Mouse (Mus musculus) layer of hippocampus, postnatal 10 days (tissue): ENCODE results near the gene Rc3h1. TPM values are rescaled to one million over a fixed set of nuclear protein-coding genes. Genes with fewer than 3 reads are reported as not detected.
"Not testable (repeated sequence)": the region's sequence is repeated elsewhere in the genome, so short reads cannot be mapped to it uniquely, and the experiment has no call there.

Experiments used
- DNase-seq, 2 experiments: peaks; one replicate each; pipeline ENCODE4 v3.0.0; 2021; ENCODE audit warnings: low spot score in 2 of 2
- total RNA-seq, 2 experiments: library from RNA; stranded (reverse); gene quantifications; 2 replicates each; pipeline ENCODE4 v1.2.3; 2021

The Rc3h1 gene
- total RNA-seq, 2 experiments from 2014 or later: 39.9 to 40.2 TPM

DNA sequence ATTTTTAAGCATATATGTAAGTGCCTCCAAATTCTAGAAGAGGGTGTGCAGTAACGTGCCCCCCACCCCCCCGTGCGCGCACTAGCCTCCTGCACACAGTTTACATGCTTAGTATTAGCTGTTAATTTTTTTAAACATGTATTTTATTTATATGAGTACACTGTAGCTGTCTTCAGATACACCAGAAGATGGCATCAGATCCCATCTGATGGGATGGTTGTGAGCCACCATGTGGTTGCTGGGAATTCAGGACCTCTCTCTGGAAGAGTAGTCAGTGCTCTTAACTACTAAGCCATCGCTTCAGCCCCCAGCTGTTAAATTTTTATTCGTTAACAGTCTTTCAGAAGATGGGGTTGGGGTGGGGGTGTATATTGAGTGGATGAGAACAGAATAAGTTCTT, 29.3 kb downstream of the Rc3h1 start:
- DNase-seq: peak; percentile 11 to 28

DNA sequence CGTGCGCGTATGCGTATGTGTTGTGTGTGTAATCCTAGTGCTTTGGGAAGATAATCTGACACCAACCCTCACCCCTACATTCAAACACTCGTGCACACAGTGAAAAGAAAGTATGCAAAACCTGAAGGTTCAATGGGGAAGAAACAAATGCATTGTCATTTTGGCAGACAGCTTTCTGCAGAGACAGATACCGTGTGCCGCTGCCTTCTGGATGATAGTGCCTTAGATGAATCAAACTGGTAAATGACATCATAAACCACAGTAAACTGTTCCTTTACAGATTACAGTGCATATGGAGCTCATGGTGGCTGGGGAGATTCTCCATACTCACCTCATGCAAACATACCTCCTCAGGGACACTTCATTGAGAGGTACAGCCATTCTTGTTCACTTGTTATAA, 57.0 kb downstream of the Rc3h1 start:
- DNase-seq: no peak

DNA sequence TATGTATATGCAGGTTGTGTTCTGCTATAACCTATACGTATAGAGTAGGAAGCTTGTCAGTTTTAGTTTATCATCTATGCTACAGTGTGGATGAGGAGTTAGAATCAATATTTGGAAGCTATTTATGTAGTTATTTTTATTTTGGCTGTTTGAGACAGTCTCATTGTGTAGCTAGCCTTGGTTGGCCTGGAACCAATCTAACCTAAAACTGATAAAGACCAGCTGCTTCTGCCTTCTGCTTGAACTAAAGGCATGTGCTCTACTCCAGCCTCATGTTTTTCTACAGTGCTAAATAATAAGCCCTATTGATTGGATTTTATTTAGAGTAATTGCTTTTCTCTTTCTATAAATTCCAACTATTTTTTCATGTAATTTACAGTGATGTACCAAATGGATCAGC, 61.0 kb downstream of the Rc3h1 start:
- DNase-seq: no peak

DNA sequence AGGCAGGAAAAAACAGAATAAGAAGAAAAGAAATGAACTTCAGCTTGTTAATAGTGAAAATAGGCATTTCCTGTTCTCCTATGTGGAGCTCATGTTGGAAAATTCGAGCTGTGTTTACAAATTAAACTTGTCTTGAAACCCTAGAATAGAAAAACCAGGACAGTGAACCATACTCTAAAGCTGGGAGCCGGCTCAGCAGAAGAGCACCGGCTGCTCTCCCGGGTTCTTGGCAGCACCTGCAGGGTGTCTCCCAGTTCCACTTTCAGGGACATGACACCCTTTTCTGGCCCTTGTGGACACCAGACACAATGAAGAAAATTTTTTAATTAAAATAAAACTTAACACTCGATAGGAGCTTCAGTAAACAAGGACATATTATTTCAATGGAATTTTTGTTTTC, 62.4 kb downstream of the Rc3h1 start:
- DNase-seq: no peak

DNA sequence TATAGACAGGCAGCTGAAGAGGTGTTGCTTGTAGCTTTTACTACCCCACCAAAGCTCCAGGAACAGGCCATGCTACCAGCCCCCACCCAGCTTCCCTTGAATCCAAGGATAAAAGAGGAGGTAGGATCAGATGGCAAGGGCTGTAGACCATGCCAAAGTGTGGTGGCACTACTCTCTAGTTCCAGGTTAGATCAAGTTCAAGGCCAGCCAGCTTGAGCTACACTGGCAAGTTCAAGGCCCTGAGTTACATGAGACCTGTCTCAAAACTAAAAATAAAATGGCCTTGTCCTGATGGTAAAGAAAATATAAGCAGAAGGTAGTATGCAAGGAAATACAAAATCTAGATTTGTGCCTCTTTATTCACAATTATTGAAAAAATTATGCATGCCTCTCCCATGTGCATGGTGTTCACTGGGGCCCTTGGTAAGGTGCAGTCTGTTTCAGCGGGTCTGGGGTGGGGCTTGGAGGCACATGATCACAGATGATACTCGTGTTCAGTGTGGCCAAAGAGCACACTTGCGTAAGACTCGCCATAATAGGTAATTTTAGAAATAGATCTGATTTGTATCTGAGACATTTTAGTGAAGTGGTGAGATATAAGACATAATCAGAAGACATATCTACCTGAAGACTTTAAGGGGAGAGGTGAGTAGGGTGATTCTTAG, 72.0 kb downstream of the Rc3h1 start, which contains the start of gene Serpinc1:
Gene Serpinc1 (plus strand): TSS at position 515 of the 665 bp plus-strand sequence.
- no peak for DNase-seq

DNA sequence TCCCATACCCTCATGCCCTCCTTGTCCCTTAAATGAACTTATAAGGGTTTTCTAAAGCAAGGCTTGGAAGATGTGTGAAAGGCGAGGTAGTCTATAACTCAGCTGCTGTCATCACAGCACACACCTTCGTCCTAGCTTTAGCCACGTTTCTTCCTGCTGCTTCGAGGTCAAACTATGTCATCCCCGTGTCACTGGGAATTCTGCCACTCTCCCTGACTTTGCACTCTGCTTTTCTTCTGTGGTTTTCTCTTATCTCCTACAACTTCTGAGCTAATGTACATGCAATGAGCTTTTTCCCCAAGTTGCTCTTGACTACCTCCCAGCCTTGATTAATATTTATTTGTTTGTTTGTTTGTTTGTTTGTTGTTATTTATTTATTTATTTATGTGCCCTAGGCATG, 73.8 kb downstream of the Rc3h1 start:
- no peak for DNase-seq

DNA sequence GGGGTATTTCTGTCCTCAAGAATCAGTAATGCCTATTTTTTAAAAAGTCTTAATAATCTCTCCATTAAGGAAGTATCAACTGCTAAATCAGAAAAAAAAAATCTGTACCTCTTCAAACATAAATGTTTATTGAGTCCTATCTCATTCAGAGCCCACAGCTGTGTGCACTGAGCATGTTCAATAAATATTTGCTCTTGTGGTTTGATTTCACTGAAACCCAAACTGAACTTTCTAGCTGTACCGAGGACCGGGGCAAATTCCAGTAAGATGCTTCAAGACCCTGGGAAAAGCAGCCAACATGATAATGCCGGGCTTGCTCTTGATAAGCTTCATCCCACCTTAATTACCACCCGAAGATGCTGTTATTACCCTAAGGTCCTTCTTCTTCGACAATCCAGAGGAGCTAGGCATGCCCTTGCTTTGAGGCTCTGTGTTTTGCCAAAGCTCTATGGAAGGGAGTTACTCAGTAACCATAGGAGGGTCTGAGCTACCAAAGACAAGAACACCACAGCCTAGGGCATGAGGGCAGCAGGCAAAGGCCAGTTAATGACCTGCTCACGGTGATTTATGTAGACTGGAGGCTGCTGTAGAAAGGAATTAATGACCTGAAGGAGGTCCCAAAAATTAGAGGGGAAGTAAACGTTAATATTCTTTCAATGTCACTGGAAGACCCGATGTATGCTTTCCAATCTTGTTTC, 74.5 kb downstream of the Rc3h1 start:
- no peak for DNase-seq

DNA sequence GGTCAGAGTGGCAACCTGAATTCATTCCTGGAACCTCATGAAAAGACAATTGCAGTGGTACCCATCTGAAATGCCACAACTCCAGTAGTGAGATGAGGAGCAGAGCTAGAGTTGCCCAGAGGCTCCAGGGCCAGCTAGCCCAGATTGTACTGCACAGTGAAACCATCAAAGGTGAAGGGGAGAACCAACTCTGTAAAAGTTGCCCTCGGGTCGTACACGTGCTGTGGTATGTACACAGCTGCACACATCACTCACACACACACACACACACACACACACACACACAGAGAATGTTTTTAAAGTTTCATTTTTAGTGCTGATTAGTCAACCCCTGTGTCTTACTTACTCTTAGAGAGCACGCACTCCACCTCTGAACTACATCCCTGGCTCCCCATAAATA, 75.1 kb downstream of the Rc3h1 start:
- DNase-seq: no peak

DNA sequence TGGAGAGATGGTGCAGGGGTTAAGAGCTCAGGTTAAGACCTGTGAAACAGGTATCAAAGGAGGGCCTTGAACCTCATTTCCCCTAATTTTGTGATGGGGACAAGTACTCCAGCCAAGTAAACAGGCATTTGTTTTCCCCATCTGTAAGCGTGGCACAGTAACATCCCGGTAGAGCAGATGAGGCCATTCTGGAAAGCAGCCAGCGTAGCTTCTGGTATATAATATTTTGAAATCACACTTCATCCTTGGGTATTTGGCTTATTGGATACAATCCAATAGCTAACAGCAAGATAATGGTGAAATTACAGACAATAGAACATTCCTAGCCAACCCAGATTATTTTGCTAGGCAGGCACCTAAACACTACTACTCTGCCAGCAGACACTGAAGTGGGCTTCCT, 76.7 kb downstream of the Rc3h1 start:
- no peak for DNase-seq

DNA sequence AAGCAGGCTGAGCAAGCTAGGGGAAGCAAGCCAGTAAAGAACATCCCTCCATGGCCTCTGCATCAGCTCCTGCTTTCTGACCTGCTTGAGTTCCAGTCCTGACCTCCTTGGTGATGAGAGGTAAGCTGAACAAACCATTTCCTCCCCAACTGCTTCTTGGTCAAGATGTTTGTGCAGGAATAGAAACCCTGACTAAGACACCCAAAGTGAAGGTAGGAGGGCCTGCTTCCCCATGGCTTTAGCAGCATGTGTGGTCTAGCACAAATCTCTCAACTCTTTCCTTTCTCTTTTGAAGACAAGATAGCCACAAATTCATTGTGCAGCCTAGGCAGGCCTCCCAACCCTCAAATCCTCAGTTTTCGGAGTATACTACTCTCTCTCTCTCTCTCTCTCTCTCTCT, 78.5 kb downstream of the Rc3h1 start:
- DNase-seq: not testable (repeated sequence)

DNA sequence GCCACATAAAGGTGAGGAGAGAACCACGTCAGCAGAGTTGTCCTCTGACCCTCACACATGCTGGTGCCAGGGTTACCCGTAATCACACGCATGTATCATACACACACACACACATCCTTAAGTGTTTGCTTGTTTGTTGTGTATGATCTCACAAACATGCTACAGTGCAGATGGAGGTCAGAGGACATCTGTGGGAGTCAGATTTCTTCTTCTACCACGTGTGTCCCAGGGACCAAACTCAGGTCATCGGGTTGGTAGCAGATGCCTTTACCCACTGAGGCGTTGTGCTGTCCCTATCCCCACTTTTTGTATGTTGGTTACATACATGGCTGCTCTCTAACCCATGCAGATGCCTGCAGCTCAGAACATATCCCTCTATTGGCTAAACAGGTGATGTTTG, 79.3 kb downstream of the Rc3h1 start:
- DNase-seq: no peak

DNA sequence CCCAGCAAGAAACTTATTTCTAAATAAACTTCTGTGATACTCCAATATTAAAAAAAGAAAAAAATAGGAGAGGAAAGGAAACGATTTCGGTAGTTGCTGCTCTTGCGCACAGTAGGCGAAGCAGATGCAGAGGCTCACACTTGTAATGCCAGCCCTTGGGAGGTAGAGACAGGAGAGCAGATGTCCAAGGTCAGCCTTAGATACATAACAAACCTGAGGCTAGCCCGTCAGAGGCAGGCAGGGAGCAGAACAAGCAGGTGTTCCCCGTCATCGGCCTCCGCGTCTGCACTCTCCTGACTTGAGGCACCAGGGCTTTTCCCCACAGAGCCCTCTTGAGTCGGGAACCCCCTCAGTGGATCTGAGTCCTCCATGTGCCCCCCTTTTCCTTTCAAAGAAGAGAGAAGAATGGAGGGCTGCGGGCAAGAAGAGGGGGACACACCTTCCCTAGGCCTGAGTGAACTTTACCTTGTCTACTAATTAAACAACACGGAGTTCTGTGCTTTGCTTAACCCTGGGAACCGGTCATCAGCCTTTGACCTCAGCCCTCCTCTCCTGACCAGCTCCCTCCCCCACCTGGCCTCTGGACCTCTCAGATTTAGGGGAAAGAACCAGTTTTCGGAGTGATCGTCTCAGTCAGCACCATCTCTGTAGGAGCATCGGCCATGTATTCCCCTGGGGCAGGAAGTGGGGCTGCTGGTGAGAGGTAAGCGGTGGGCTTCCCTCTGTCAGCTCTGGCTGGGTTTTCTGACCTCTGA, 80.8 kb downstream of the Rc3h1 start:
- DNase-seq: no peak

DNA sequence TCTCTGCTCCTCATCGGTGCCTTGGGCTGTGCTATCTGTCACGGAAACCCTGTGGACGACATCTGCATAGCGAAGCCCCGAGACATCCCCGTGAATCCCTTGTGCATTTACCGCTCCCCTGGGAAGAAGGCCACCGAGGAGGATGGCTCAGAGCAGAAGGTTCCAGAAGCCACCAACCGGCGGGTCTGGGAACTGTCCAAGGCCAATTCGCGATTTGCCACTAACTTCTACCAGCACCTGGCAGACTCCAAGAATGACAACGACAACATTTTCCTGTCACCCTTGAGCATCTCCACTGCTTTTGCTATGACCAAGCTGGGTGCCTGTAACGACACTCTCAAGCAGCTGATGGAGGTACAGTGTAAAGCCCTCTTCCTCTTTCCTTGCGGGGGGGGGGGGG, 83.2 kb downstream of the Rc3h1 start:
- DNase-seq: no peak

DNA sequence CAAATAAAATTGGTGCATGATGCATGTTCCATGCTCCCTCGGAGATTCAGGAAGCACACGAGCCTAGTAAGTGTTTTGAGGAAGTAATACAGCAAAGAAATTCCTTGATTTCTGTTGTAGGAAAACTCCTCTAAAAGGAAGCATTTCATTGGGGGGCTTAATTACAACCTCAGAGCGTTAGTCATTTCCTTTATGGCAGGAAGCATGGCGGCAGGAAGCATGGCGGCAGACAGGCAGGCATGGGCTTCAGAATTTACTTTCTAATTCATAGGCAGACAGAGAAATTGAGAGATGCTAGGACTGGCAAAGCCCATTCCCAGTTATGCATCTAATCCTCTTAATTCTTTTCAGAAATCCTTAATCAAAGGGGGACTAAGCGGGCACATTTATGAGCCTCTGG, 87.6 kb downstream of the Rc3h1 start:
- no peak for DNase-seq

DNA sequence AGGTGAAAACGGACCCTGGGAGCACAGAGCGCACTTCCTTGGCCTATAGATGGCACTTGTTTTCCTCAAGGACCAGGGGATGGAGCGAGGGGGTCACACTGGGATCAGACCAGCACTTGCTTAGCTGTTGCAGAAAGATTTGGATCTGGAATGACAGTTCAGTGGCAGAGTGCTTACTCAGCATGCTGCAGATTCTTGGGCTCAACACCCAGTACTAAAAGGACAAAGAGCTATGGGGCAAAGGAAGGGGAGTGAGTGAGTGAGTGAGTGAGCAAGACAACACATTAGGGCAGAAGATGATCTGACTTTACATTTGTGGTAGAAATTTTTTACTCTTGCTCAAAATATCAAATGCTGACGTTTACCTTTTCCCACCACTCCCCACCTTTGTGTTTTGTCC, 98.7 kb downstream of the Rc3h1 start:
- no peak for DNase-seq

DNA sequence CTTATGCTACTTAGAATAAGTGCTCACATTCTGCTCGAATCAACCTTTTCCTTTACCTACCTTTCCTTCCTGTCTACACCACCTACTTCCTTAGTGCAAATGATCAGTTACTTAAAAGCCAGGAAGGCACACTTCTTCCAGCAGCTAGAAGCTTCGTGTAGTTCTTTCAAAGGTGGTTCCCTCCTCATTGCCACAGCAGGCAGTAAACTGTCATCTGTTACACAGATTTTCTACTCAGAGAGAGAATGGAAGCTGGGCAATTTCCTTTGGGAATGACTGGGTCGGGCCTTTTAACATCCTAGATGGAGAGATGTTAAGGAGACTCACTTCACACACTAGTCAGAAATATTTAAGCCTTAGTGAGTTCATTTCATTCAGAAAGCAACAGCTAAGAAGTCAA, 99.3 kb downstream of the Rc3h1 start:
- DNase-seq: no peak

DNA sequence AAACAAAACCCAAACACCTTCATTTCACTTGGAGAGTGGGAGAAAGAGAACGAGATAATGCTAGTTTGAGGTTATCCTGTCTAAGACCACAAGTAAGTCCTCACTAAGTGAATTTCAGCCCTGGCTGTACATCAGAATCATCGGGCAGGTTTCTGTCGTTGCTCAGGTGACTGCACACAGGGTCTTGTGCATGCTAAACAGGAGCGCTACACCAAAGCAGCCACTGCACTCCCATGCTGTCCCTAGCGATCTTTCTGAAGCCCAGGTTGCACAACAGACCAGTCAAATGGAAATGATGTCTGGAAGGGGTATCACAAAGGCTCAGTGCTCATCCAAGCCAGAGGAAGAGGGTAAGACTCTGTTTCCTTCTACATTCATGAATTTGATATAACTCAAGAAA, 100.3 kb downstream of the Rc3h1 start:
- DNase-seq: no peak

DNA sequence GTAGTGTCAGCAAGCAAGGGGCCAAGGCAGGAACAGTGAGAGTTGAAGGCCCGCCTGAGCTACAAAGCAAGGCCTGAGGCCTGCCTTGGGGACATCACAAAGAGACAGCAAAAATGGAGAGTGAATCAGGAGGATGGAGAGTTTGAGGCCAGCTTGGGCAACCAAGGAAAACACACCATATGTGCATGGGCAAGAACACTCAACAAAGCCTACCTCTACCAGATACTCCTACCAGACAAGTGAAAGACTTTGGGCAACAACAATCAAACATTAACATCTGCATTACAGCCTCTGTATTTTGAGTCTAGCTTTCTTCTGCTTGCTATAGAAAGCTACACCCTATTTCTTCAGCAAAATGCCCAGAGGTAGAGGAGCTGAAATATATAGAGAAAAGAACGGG, 101.8 kb downstream of the Rc3h1 start:
- no peak for DNase-seq

DNA sequence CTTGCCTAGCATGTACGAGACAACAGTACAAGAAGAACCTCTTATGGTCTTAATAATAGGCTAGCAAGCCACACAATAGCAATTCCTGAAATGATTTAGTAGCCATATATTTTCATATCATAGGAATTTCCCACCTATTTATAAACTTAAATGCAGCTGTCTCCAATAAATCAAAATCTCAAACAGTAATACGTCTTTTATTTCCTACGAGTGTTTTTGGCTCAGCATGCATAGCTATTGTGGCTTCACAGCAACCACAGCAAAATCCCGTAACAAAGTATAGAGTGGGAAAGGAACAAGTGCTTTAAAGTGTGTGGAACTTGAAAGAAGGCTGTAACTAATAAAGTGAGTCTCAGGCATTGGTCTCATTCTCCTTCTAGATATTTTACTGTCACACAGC, 104.2 kb downstream of the Rc3h1 start:
- DNase-seq: no peak

DNA sequence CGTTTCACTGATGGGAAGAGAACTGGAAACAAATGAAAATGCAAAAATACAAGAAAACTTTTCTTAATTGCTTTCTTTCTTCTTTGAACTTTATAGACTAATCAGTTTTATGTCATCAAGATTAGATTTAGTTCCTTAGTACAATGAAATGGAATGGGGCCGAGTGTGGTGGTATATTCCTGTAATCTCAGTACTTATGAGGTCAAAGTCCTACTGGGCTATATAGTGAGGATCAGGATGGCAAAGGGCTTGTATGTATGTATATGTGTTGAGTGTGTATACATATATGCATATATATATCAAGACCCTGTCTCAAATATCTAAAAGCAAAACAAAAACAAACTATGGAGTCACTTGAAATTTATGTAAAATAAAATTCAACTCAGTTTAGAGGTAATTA, 110.2 kb downstream of the Rc3h1 start:
- DNase-seq: no peak

DNA sequence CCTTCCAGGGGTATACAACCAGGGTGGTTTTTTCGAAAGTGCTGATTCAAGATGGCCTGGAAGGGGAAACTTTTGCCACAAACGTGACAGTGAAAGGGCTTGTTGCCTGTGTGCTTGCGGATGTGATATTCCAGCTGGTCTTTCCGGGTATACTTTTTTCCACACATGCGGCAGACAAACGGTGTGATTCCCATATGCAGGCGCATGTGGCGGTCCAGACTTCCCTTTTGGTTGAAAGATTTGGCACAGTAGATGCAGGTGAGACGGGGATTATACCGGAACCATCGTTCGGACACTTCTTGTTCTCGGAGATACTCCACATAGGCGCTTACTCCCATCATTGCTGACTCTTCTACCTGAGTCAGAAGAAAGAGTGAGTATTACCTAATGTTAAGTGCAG, 113.8 kb downstream of the Rc3h1 start:
- no peak for DNase-seq
